Mouse (Mus musculus) hindbrain, embryonic 13.5 days (tissue): ENCODE results near the gene Bbs12. TPM values are rescaled to one million over a fixed set of nuclear protein-coding genes. Genes with fewer than 3 reads are reported as not detected.

ENCODE experiments used
- ATAC-seq: fragments of 200-750 bp; cut with Nextera tagmentation; 2 replicates; pipeline ENCODE4 v1.8.0; 2017; ENCODE audit warnings: moderate TSS enrichment; ENCODE audit not compliant: low FRiP score
- H3K27ac ChIP-seq: fragments of 300-500 bp; sonication (generic); 2 replicates; pipeline ENCODE4 v1.5.1; 2015; ENCODE audit warnings: inconsistent platforms, mild to moderate bottlenecking, moderate library complexity
- H3K27me3 ChIP-seq: fragments of 300-500 bp; sonication (generic); 2 replicates; pipeline ENCODE4 v1.6.1; 2015; ENCODE audit warnings: mild to moderate bottlenecking, inconsistent platforms
- H3K36me3 ChIP-seq: fragments of 300-500 bp; sonication (generic); 2 replicates; pipeline ENCODE4 v1.6.1; 2015; ENCODE audit warnings: mild to moderate bottlenecking, inconsistent platforms
- H3K4me1 ChIP-seq: fragments of 300-500 bp; sonication (generic); replicated peaks from 2 replicates; pipeline ENCODE4 v1.6.1; 2015; ENCODE audit warnings: inconsistent platforms
- H3K4me2 ChIP-seq: fragments of 300-500 bp; sonication (generic); 2 replicates; pipeline ENCODE4 v1.6.1; 2015; ENCODE audit warnings: inconsistent platforms, mild to moderate bottlenecking, moderate library complexity
- H3K4me3 ChIP-seq: fragments of 300-500 bp; sonication (generic); 2 replicates; pipeline ENCODE4 v1.5.1; 2015; ENCODE audit warnings: mild to moderate bottlenecking, inconsistent platforms
- H3K9ac ChIP-seq: fragments of 300-500 bp; sonication (generic); 2 replicates; pipeline ENCODE4 v1.6.1; 2015; ENCODE audit warnings: mild to moderate bottlenecking, inconsistent platforms
- H3K9me3 ChIP-seq: fragments of 300-500 bp; sonication (generic); 2 replicates; pipeline ENCODE4 v1.6.1; 2016; ENCODE audit warnings: inconsistent platforms
- WGBS: fragments of 180-500 bp; shearing (Covaris S2); methylation state at CpG from one replicate; pipeline ENCODE4 v1.1.7; 2015; 5-methylcytosine and 5-hydroxymethylcytosine counted together
- polyA plus RNA-seq: library from polyadenylated mRNA; unstranded; fragments of >200 nt; fragmentation: Nextera tagmentation; extraction: Ambion mirVana; gene quantifications from 2 replicates; pipeline ENCODE4 v1.2.1, GENCODE M21; 2015

Bbs12 gene
- polyA plus RNA-seq, 1 experiment from 2014 or later: 5.3 TPM

DNA sequence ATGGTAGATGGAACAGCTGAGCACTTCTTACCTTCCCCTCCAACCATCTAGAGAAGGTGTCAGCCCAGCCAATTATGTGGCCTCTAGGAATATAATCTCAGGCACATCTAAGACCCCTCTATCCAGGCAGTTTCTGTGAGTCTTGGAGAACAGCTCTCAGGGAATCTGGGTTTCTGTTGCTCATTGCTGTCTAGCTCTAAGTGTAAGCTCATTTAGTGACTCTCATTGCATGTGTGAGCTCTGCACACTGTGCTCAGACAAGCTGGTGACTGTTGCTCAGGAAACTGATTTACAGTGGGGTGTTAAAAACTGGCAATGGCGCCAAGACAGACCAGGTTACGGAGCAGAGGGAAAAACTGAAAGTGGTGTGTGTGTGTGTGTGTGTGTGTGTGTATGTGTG, 20.4 kb upstream of the Bbs12 start:
- H3K9ac ChIP-seq: no peak overlapping the region
- no peaks in the 10 kb centered on the region for H3K9me3 ChIP-seq
- H3K4me3 ChIP-seq: no peak overlapping the region
- H3K36me3 ChIP-seq: no peaks in the 10 kb centered on the region
- H3K27ac ChIP-seq: no peak overlapping the region
- no peak for ATAC-seq
- 91% methylated on average over 2 of the region's 2 CpGs for WGBS
- no peak overlapping the region for H3K4me2 ChIP-seq
- peaks cover 5% of the 10 kb centered on the region for H3K4me1 ChIP-seq
- H3K27me3 ChIP-seq: no peaks in the 10 kb centered on the region

DNA sequence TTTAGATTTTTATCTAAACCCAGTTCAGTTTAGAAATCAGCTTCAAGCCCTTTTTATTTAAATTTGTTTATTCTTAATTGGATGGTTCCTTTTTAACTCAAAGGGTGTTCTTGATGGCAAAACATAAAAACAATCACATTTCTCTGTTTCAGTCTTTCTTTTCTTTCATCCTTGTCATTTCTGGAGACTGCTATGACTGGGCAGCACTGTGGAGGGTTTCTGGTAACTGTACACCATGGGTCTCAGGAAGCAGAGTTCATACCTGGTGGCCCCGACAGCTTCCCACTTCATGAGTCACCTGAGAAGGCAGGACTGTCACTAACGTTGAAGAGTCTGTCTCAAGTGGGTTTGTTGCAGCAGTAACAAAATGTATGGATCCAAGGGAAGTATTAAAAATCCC, 19.7 kb upstream of the Bbs12 start:
- Histone ChIP-seq H3K36me3 (no peaks in the 10 kb centered on the region), H3K4me3 (no peak overlapping the region), H3K4me2 (no peak overlapping the region), H3K27ac (no peak overlapping the region), H3K9me3 (no peaks in the 10 kb centered on the region), H3K27me3 (no peaks in the 10 kb centered on the region), H3K9ac (no peak overlapping the region), H3K4me1 (peaks cover 5% of the 10 kb centered on the region)
- no peak for ATAC-seq
- 83% methylated on average over 2 of the region's 2 CpGs for WGBS

DNA sequence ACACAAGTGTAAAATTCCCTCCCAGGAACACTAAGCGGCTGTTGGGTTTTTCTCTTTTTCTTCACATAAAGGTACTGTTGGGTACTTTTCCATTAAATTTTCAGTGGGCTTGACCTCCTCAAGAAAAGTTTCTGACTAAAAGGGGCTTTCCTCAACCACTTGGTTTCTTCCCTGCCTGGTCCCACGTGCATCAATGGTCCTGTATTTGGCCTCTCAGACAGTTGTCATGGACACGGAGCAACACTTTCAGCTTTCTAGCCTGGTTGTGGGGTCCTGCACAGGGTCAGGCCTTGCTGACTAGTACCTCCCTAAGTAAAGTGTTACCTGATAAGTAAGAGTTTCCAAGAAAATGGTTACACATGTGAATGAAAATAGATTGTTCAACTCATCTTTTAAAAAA, 12.9 kb upstream of the Bbs12 start:
- Histone ChIP-seq H3K4me3 (no peak overlapping the region), H3K27me3 (no peaks in the 10 kb centered on the region), H3K4me1 (no peaks in the 10 kb centered on the region), H3K4me2 (no peak overlapping the region), H3K27ac (no peak overlapping the region), H3K9me3 (no peaks in the 10 kb centered on the region), H3K9ac (no peak overlapping the region), H3K36me3 (no peaks in the 10 kb centered on the region)
- WGBS: 67% methylated on average over 3 of the region's 3 CpGs
- ATAC-seq: no peak

DNA sequence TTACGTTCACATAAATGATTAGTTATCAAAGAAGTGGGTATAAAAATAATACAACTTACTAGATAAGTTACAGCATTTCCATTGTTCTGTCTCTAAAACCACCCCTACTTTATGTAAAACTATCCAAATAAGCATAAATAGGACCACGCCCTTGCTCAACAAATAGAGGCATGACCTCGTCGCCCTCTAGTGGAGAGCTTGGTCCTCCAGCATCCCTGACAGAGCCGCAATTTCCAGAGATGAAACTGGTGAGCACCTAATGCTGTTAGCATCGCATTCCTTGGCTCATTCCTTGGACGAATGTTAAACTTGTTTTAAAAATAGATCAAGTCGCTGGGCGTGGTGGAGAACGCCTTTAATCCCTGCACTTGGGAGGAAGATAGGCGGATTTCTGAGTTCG, 9.7 kb upstream of the Bbs12 start:
- no peak overlapping the region for H3K9ac ChIP-seq
- no peak overlapping the region for H3K4me3 ChIP-seq
- H3K4me2 ChIP-seq: no peak overlapping the region
- H3K4me1 ChIP-seq: no peaks in the 10 kb centered on the region
- H3K36me3 ChIP-seq: no peaks in the 10 kb centered on the region
- WGBS: 44% methylated on average over 12 of the region's 12 CpGs
- no peak for ATAC-seq
- H3K9me3 ChIP-seq: 0 out of 2 replicates have a peak, but pooled peaks cover 4% of the 10 kb centered on the region
- H3K27me3 ChIP-seq: no peaks in the 10 kb centered on the region
- no peak overlapping the region for H3K27ac ChIP-seq

GRCm38 (mm10) chr3:37303392-37304139, 8.8 kb upstream of the Bbs12 start:
- Histone ChIP-seq H3K9me3 (0 out of 2 replicates have a peak, but pooled peaks cover 4% of the 10 kb centered on the region), H3K4me2 (no peak overlapping the region), H3K27me3 (no peaks in the 10 kb centered on the region), H3K9ac (no peak overlapping the region), H3K4me1 (no peaks in the 10 kb centered on the region), H3K4me3 (no peak overlapping the region), H3K27ac (no peak overlapping the region), H3K36me3 (no peaks in the 10 kb centered on the region)
- 77% methylated on average over 8 of the region's 8 CpGs for WGBS
- ATAC-seq: no peak

DNA sequence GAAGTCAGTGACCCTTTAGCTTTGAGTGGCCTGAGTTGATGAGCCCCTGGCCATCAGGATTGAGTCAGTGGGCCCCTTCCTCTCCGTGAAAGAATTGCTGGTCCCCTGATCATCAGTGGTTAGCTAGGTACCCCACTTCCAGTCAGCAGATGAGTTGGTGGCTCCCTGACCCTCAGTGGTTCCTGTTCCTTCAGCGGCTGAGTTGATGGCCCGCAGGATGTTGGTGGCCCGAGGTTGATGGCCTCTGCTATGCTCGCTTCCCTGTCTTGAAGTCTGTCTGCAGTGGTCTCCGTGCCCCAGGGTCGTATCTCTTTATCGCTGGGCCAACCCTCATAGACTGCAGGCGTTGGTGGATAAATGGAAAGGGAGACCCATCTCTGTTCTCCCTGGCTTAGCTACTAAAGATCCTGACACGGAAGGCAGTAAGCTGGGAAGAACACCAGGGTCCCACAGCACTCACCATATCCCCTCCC, 421 bp upstream of the Bbs12 start:
- Histone ChIP-seq H3K4me1 (peaks cover 13% of the 10 kb centered on the region), H3K27ac (peak overlapping the region; percentile 79; the same call in 1 of the 2 replicates), H3K9ac (peak overlapping the region; percentile 87), H3K9me3 (no peaks in the 10 kb centered on the region), H3K4me3 (peak overlapping the region; percentile 75), H3K36me3 (no peaks in the 10 kb centered on the region), H3K27me3 (no peaks in the 10 kb centered on the region), H3K4me2 (peak overlapping the region; percentile 68)
- no peak; the same call in 1 of the 2 replicates for ATAC-seq
- 2% methylated on average over 10 of the region's 10 CpGs for WGBS

- ATAC-seq: no peak
- H3K9me3 ChIP-seq: no peaks in the 10 kb centered on the region
- peak overlapping the region; percentile 68 for H3K4me2 ChIP-seq
- peak overlapping the region; percentile 75 for H3K4me3 ChIP-seq
- H3K9ac ChIP-seq: no peak overlapping the region; the same call in 1 of the 2 replicates
- H3K4me1 ChIP-seq: peaks cover 13% of the 10 kb centered on the region
- no peak overlapping the region for H3K27ac ChIP-seq
- H3K27me3 ChIP-seq: no peaks in the 10 kb centered on the region
- 42% methylated on average over 1 of the region's 1 CpGs for WGBS
- H3K36me3 ChIP-seq: no peaks in the 10 kb centered on the region
Observed at GRCm38 (mm10) chr3:37313371-37313770, 1.0 kb downstream of the Bbs12 start.

- Histone ChIP-seq H3K4me3 (no peak overlapping the region), H3K27ac (no peak overlapping the region), H3K4me2 (no peak overlapping the region), H3K9ac (no peak overlapping the region), H3K9me3 (no peaks in the 10 kb centered on the region), H3K27me3 (no peaks in the 10 kb centered on the region), H3K4me1 (peaks cover 13% of the 10 kb centered on the region), H3K36me3 (peaks cover 19% of the 10 kb centered on the region)
- ATAC-seq: no peak
- 100% methylated on average over 1 of the region's 1 CpGs for WGBS
Observed at GRCm38 (mm10) chr3:37316233-37316632, 3.9 kb downstream of the Bbs12 start.

DNA sequence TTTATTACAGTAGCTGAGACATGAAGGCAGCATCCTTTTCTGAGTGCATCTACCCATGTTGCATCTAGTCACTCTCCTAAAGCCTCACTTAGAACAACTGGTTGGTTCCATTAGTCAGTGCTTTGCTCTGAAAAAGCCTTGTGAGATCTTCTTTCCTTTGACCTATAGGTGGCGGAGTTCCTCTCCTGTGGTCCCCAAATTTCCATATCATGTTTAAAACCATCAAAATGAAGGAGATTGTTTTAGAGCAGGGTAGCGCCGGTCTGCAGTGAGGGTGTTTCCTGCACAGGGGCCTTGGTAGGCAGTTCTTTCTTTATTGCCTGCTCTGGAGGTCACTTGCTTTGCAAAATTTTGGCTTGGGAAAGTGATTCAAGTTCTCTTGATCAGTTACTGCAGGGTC, 12.0 kb downstream of the Bbs12 start:
- 51% methylated on average over 3 of the region's 3 CpGs for WGBS
- H3K27ac ChIP-seq: no peak overlapping the region
- no peak overlapping the region for H3K9ac ChIP-seq
- H3K4me1 ChIP-seq: no peaks in the 10 kb centered on the region
- H3K4me2 ChIP-seq: no peak overlapping the region
- H3K4me3 ChIP-seq: no peak overlapping the region
- peaks cover 17% of the 10 kb centered on the region for H3K36me3 ChIP-seq
- no peaks in the 10 kb centered on the region for H3K9me3 ChIP-seq
- no peak for ATAC-seq
- H3K27me3 ChIP-seq: no peaks in the 10 kb centered on the region

DNA sequence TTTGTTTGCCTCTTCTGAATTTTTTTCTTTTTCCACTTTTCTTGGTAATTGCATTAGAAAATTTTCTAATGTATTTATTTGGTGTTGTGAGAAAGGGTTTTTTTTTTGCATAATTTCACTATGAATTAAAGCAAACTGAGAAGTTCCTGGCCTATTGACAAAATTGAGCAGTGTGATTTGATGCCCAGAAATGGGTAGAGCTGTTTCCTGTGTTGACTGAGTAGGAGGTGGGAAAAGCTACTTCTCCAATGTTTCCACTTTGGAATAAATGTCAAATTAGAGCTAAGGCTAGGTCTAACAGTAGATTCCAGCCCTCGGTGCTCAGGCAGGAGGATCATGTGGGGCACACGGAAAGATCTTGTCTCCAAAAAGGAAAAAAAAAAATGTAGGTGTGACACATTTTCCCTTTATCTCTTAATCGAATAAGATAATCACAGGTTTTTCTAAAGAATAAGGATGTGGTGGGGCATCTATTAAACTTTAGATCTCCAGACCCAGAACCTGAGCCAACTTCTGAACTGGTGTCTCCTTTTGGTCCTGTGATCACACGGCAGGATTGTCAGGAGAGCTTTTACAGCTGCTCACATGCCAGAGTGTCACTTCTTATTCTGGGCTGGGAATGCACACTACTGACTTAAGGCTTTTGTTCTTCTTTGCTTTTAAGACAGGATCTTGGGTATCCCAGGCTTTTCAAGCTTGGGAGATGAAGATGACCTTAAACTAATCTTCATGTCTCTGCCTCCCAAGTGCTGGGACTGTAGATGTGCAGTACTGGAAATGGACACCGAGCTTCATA, 13.2 kb downstream of the Bbs12 start:
- 92% methylated on average over 5 of the region's 5 CpGs for WGBS
- Histone ChIP-seq H3K9ac (no peak overlapping the region), H3K4me2 (no peak overlapping the region), H3K4me1 (no peaks in the 10 kb centered on the region), H3K9me3 (no peaks in the 10 kb centered on the region), H3K27ac (no peak overlapping the region), H3K4me3 (no peak overlapping the region), H3K27me3 (no peaks in the 10 kb centered on the region), H3K36me3 (peaks cover 5% of the 10 kb centered on the region; the same call in 1 of the 2 replicates)
- no peak for ATAC-seq

DNA sequence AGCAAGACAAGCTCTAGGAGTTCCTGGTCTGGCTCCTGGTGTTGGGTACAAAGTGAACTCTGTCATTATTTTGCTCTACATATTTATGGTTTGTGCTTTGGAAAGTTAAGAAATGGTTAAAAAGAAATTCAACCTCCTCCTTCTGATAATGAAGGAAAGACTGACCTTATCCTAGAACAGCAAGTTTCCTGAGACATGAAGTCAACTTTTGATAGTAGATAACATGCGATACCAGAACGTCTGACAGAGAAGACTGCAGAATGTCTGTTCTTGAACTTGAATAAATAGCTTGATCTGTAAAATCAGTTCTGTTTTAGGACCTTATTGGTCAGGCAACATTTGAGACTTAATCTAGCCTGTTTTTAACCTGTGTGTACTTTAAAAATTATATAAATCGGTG, 14.3 kb downstream of the Bbs12 start:
- WGBS: 96% methylated on average over 3 of the region's 3 CpGs
- ATAC-seq: no peak

GRCm38 (mm10) chr3:37328489-37328888, 16.1 kb downstream of the Bbs12 start:
- H3K4me1 ChIP-seq: no peaks in the 10 kb centered on the region
- H3K4me3 ChIP-seq: no peak overlapping the region
- no peak overlapping the region for H3K27ac ChIP-seq
- ATAC-seq: no peak
- no peak overlapping the region for H3K9ac ChIP-seq
- no peaks in the 10 kb centered on the region for H3K9me3 ChIP-seq
- 81% methylated on average over 2 of the region's 2 CpGs for WGBS
- H3K4me2 ChIP-seq: no peak overlapping the region
- no peaks in the 10 kb centered on the region for H3K27me3 ChIP-seq
- no peaks in the 10 kb centered on the region for H3K36me3 ChIP-seq

More for the DNA sequence above, 14.3 kb downstream of the Bbs12 start:
- Histone ChIP-seq H3K4me3 (no peak overlapping the region), H3K27ac (no peak overlapping the region), H3K9me3 (no peaks in the 10 kb centered on the region), H3K9ac (no peak overlapping the region), H3K4me1 (no peaks in the 10 kb centered on the region), H3K27me3 (no peaks in the 10 kb centered on the region), H3K36me3 (no peaks in the 10 kb centered on the region), H3K4me2 (no peak overlapping the region)
